Mouse (Mus musculus): ENCODE measurements at regions not wholly inside any gene's neighbourhood (a gene's known extent, or its start where the extent isn't known, plus 50 kb on each side); places are given as distances from the start of the nearest gene placed in this dataset.

GRCm38 (mm10) chr11:19073265-19073664, 54.5 kb upstream of the Meis1 start:
- no peak for DNase-seq (ENCODE audit: low spot score)

- no peak for DNase-seq (ENCODE audit: low spot score)
Observed at GRCm38 (mm10) chr11:19073887-19074564, 55.2 kb upstream of the Meis1 start.

GRCm38 (mm10) chr11:19091101-19091857, 72.5 kb upstream of the Meis1 start:
- DNase-seq (ENCODE audit: low spot score) = no peak

- DNase-seq (ENCODE audit: low spot score) = no peak
Observed at GRCm38 (mm10) chr11:19092967-19093745, 74.4 kb upstream of the Meis1 start.

GRCm38 (mm10) chr11:19093749-19094148, 75.0 kb upstream of the Meis1 start:
- no peak for DNase-seq (ENCODE audit: low spot score)

GRCm38 (mm10) chr11:19094183-19094582, 75.4 kb upstream of the Meis1 start:
- DNase-seq (ENCODE audit: low spot score) = no peak

GRCm38 (mm10) chr11:19102981-19103568, 84.3 kb upstream of the Meis1 start:
- DNase-seq (ENCODE audit: low spot score) = no peak

- DNase-seq (ENCODE audit: low spot score) = no peak
Observed at GRCm38 (mm10) chr11:19107180-19107579, 88.4 kb upstream of the Meis1 start.

- no peak for DNase-seq (ENCODE audit: low spot score)
Observed at GRCm38 (mm10) chr11:19109055-19109454, 90.3 kb upstream of the Meis1 start.

GRCm38 (mm10) chr11:19111916-19112575, 93.3 kb upstream of the Meis1 start:
- peak; percentile 70 for DNase-seq (ENCODE audit: low spot score)

- no peak for DNase-seq (ENCODE audit: low spot score)
Observed at GRCm38 (mm10) chr11:19117121-19117520, 98.3 kb upstream of the Meis1 start.

GRCm38 (mm10) chr11:19118258-19118657, 99.5 kb upstream of the Meis1 start:
- DNase-seq (ENCODE audit: low spot score) = no peak

- peak; percentile 32 for DNase-seq (ENCODE audit: low spot score)
Observed at GRCm38 (mm10) chr11:19119927-19120827, 101.4 kb upstream of the Meis1 start.

- DNase-seq (ENCODE audit: low spot score) = no peak
Observed at GRCm38 (mm10) chr11:19120871-19121270, 102.1 kb upstream of the Meis1 start.

GRCm38 (mm10) chr11:19135375-19136050, 116.7 kb upstream of the Meis1 start:
- DNase-seq (ENCODE audit: low spot score) = no peak

GRCm38 (mm10) chr11:19138423-19138822, 119.6 kb upstream of the Meis1 start:
- peak; percentile 63 for DNase-seq (ENCODE audit: low spot score)

GRCm38 (mm10) chr11:19138831-19139230, 120.0 kb upstream of the Meis1 start:
- DNase-seq (ENCODE audit: low spot score) = no peak

- DNase-seq (ENCODE audit: low spot score) = peak; percentile 13
Observed at GRCm38 (mm10) chr11:19143267-19144000, 124.6 kb upstream of the Meis1 start.

GRCm38 (mm10) chr11:19144506-19144905, 125.7 kb upstream of the Meis1 start:
- no peak for DNase-seq (ENCODE audit: low spot score)

Data from lung, postnatal 25 days (tissue).